Mouse (Mus musculus): ENCODE data around the gene Gm27029.
"Not testable (repeated sequence)": the region's sequence is repeated elsewhere in the genome, so short reads cannot be mapped to it uniquely, and the experiment has no call there.

The Gm27029 gene

DNA sequence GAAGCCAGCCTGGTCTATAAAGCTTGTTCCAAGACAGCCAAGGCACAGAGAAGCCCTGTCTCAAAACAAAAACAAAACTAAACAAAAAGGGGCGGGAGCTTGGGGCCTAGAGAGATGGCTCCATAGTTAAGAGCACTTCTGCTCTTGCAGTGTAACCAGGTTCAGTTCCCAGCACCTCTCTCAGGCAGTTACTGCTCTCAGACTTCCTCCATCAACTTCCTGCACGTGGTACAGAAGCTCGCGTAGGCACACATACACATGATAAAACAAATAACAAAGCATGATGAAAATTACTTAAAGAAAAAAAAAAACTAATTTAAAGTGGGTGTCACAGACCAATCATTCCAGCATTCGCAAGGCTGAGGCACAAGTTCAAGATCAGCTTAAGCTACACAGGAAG lies 4.4 kb downstream of the Gm27029 start:
- in situ Hi-C loops (cut with MboI, MseI): no loop called here

DNA sequence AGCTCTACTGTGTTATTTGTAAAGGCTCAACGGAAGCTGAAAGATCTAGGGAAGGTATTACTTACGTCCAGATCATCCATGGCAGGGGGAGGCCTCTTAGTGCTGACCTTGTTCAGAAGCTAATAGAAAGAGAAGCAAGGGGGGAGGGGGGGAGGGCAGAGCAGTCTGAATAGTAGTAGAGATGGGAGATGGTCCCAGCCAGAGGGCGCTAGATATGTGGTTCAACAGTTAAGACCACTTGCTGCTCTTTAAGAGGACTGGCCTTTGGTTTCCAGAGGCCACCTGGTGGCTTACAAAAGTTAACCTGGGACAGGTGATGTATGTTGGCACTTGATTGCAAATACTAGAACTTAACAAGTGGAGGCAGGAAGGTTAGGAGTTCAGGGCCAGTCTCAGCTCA lies 5.0 kb downstream of the Gm27029 start:
- in situ Hi-C loops (cut with MboI, MseI): no loop called here

DNA sequence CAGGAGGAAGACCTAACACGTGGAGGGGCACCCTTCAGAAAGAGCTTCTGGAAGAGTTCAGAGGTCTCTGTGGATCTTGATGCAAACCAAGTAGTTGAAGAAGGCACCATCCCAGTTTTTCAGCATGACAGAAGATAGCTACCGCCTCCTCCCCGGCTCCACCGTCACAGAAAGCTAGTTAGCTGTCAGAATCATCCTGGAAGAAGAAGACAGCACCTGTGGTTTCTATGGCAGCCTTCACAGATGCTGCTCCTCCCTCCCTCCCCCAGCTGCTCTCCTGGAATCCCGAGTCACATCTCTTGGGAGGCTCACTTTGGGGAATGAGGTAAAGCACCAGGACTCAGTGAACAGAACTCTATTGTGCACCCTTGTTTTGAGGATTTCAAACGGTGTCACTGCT lies 5.6 kb downstream of the Gm27029 start:
- in situ Hi-C loops (cut with MboI, MseI): no loop called here

DNA sequence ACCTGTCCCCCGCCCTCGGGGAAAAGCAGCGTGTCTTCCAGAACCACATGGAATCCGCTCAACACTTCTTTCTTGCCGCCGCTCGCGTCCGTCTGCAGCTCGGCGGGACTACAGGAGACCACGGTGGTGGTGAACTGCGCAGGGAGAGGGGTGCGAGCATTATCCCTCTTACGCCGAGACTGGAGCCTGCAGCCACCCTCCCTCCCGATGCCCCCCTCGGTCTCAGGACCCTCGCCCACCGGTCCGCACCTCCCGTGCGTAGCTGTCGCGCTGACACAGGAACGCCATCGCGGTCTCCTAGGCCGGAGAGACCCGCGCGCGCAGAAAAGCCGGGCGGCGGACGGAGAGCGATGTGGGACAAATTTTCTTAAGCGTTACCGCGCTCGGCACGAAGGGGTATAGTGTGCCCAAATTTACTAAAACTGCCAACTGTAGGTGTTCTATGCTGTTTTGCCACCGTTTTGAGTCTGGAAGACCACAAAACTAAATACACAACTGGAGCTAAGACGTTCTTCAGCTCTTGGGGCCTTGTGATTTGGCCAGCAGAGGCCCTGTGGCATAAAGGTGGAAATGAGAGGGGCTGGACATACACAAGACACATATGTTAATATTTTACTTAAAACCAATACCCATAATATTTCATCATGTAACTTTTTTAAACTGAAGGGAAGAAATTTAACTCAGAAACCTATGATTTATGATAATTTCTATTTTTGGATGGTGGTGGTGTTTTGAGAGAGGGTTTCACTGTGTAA lies 7.3 kb downstream of the Gm27029 start, which contains the start of gene Aarsd1:
Gene Aarsd1 (minus strand): TSS at position 515 of the 755 bp plus-strand sequence.
- in situ Hi-C loops (cut with MboI, MseI): no loop called here

DNA sequence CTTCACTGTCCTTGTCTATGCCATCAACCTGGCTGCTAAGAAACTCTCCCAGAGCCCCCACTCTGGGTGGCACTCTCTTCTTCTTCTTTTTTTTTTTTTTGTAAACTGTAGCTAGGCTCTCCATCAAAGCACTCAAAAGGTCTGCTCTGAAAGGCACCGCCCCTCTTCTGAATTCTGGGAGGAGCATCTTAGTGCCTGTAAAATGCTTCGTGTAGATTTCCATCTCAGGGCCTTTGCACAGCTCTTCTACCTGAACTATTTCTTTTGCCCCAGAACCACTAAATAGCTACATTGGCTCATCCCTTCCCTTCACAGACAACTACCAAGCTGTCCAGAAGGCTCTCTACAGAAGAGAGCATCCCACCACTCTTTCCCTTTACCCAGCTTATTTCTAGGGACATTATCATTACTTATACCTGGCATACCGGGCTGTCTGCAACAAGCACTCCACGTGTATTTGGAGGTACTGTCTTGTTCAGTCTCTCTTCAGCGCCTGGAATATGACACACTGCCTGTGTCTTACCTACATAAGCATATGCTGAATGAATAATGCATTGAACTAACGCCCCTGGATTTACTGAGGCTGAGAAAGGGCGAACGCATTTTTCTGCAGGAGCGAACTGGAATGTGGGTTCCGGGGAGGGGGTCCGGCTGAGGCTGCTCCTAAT lies 8.0 kb downstream of the Gm27029 start:
- in situ Hi-C loops (cut with MboI, MseI): no loop called here

DNA sequence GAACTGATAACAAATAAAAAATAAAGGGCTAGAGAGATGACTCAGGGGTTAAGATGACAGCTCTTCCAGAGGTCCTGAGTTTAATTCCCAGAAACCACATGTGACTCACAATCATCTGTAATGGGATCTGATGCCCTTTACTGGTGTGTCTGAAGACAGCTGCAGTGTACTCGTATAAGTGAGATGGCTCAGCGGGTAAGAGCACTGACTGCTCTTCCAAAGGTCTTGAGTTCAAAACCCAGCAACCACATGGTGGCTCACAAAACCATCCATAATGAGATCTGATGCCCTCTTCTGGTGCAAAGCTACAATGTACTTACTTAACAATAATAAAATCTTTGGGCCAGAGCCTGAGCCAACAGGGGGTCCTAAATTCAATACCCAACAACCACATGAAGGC lies 9.3 kb downstream of the Gm27029 start:
- in situ Hi-C loops (cut with MboI, MseI): no loop called here

DNA sequence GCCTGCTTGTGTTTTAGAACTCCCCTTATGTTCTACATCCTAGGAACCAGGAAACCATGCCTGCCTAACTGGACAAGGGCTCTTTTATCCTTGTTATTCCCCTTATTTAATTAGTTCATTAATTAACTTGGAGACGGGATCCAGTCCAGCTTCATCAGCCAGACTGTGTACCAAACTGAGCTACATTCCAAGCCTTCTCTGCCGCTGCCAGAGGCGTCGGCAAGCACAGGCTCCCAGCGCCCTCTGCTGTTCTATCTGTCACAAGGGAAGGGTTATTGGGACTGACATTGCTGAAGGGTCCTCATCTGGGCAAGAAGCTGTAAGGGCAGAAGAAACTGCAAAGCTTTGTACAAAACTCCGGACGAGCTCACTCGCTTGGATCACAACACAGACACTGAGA lies 29.5 kb downstream of the Gm27029 start:
- in situ Hi-C loops (cut with MboI, MseI): no loop called here

DNA sequence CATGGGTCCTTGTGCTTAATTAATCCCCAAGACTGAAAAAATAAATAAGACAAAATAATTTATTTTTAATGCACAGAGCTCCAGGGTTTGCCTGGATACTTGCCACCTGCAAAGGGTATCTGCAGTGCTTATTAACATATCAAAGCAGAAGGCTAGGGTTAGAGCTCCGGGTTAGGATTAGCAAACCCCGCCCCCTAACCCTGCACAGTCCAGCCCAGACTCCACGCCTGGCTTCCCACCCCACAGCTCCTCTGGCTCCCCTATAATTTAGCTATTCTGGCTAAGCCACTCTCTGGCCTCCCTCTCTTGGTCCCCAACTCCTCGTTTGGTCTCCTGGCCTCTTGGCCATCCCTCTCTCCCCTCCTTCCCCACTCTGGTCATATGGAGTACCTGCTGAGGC lies 42.8 kb downstream of the Gm27029 start:
- in situ Hi-C loops (cut with MboI, MseI): no loop called here

DNA sequence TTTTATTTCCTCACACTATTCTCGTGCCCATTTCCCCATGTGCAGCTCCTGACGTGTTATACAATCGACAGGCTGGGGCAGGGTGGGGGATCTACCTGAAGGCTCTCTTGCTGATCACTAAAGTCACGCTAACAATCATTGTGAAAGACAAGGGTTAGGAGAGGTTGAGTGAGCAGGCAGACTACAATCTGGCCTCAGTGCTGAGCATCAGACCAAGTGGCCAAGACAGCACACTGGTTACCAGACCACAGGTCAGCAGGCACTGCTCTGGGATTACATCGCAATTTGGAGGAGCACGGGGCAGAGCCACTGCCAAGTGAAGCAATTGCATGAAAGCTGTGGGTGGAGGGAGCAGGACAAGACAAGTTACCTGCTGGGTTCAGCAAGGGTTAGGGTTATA lies 45.7 kb downstream of the Gm27029 start:
- in situ Hi-C loops (cut with MboI, MseI): no loop called here

DNA sequence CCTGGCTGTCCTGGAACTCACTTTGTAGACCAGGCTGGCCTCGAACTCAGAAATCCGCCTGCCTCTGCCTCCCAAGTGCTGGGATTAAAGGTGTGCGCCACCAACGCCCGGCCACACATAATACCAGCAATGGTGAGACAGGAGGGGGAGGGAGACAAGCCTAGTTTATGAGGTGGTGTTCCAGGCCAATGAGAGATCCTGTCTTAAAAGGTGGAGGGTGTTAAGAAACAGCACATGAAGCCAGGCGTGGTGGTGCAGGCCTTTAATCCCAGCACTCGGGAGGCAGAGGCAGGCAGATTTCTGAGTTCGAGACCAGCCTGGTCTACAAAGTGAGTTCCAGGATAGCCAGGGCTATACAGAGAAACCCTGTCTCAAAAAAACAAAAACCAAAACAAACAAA lies 46.4 kb downstream of the Gm27029 start:
- in situ Hi-C loops (cut with MboI, MseI): not testable (repeated sequence)

DNA sequence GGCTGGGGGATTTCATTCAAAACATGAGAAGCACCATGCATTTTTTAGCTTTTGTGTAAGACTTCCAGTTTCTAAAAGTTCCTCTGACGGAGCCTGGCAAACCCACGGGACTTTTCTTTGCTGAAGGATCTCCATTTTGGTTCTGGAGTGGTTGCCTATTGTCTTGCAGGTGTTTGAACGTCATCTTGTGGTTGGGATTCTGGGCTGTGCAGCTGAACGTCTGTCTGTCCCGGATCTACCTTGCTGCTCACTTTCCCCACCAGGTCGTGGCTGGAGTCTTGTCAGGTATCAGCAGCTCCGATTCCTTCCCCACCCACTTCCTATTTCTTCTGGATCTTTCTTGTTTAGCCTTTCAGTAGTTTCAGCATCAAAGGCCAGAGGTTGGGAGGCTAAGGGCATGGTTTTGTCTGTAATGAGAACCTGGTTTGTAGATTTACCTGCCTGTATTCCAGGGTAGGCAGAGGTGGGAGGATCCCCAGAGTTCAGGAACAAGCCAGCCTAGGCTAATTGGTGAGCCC lies 50.1 kb downstream of the Gm27029 start:
- in situ Hi-C loops (cut with MboI, MseI): no loop called here

DNA sequence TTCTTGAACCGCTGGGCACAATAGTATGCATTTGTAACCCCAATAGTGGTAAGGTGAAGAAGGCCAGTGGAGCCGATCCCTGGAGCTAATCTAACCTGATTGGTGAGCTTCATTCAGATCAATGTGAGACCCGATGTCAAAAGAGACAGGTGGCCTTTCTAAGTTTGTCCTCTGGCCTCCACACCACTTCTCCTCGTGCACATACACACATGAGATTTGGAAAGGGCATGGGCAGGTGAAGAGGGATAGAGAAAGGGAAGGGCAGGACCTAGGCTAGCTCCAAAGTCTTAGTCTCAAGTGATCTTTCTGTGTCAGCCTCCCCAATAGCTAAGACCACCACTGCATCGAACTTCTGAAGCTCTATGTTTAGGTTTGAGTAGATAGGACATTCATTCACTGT lies 54.5 kb downstream of the Gm27029 start:
- in situ Hi-C loops (cut with MboI, MseI): no loop called here

DNA sequence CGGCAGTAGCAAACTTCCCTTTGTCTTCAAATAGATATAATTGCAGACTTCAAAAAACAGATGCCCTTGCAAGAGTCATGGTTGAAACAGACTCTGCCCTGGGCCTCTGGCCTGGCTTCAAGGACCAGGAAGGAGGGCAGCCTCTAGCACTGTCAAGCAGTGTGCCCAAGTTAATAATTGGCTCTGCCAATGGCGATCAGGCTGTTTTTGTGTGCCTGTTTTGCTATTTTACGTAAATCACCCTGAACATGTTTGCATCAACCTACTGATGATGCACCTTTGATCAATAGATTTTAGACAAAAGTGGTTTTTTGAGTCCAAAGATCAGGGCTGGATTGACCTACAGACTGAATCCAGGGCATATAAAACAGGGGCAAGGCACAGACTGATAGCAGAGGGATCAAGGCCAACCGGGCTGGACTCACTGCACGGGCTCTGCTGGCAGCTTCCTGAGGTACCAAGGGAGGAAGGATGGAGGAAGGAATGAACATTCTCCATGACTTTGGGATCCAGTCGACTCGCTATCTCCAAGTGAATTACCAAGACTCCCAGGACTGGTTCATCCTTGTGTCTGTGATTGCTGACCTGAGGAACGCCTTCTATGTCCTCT lies 57.2 kb downstream of the Gm27029 start, which contains the start of gene G6pc:
Gene G6pc (plus strand): TSS at position 236 of the 610 bp plus-strand sequence.
- in situ Hi-C loops (cut with MboI, MseI): no loop called here

DNA sequence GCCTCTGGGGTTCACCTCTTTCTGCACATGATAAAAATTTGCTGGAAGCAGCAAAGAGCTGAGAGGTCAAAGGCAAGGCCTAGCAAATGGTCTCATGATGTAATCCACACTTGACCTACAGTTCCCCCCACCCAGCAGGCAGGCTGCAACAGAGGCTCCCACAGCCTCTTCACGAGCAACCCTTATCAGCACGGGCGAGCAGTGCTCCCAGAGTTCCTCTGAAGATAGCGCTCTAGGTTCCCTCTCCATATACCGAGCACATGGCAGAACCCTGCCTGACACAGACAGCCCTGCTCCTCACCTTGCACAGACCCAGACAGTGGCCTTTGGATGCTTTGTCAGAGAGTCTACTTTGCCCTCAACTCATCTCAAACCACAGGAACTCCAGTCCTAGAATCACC lies 60.1 kb downstream of the Gm27029 start:
- in situ Hi-C loops (cut with MboI, MseI): no loop called here

DNA sequence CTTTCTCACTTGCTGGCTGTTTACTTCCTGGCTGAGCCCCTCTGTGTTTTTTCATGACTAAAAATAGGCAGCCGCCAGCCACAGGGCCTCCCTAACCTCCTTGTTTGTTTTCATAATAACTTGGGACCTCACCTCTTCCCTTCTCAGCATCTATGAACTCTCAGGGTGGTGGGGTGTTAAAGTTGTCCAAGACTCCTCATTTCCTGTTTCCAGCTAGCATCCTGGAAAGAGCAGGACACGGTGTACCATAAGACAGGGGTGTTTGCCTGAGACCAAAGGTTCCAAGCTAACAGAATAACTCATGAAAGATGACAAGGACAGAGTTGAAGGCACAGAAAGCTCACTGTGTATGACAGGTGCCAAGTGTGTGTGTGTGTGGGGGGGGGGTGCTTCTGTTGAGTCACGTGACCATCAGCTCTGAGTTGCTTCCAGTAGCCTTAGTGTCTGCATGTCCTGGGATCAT lies 63.9 kb downstream of the Gm27029 start:
- in situ Hi-C loops (cut with MboI, MseI): no loop called here

DNA sequence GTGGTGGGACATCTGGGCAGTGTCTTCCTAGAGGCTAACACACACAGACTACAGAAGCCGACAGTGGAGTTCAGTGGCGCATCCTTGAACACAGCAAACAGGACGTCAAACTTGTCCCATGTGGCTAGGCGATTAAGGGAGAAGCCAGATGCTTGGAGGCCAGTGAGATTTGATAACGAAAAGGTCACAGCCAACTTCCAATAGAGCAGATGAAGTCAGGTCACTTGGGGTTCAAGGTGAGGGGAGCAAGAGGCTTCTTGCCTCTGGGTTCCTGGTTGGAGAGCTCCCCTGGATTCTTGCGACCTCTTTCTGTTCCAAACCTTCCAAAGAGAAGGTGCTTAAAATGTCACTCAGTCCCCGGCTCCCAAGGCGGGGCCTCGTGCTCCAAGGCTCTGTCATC lies 64.8 kb downstream of the Gm27029 start:
- in situ Hi-C loops (cut with MboI, MseI): no loop called here

DNA sequence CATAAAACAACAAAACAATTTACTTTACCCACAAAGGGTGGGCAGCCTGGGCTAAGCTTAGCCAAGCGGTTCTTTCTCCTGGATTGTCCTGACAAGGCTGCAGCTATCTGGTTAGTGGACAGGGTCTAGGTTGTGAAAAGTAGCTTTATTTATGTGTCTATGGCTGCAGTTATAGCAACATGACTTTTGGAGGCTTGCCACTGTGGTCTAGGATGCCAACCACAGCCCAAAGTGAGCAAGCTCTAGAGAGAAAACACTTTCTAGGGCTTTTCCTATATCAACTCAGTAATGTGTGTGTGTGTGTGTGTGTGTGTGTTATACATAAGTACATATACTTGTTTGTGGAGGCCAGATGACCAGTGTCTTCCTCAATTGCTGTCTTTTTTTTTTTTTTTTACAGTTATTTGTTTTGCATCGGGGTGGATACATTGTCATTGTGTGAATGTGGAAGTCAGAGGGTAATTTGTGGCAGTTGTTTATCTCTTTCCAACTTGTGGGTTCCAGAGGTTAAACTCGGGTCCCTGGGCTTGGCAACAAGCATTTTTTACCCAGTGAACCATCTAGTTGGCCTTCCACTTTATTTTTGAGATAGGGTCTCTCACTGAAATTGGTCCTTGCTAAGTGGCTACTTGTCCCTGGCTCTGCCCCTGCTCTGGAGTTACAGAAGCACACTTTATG lies 67.0 kb downstream of the Gm27029 start:
- in situ Hi-C loops (cut with MboI, MseI): no loop called here
